19 mouse cellular contexts compared by ENCODE assay signal in the genomic region with DNA sequence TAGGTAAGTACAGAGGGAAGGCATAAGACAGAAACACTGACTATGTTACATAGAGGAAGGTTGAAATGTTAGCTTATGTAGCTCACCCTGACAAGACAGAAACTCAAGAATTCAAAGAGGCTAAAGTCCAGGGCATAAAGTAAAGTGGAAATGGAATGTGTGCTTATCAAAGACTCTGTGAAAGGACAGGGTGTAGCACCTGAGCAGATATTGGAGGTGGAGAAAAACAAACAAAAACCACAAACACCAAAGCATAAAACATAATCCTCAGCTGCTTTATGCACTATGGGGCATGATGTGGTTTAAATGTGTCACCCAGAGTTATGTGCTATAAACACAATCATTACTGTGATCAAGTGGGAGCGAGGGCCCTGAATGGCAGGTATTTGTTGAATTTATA. TPM values are rescaled to one million over a fixed set of nuclear protein-coding genes. Genes with fewer than 3 reads are reported as not detected.
"Had no signal": no experiment of that assay in that cellular context is flagged by ENCODE, and none has a peak within 500 bp of the region (broad histone marks: within the 10 kb centered on the region; RNA-seq: fewer than 3 reads in every experiment).

No protein-coding gene starts in this region.

- H3K9me3 ChIP-seq: limb, embryonic 10.5 days; limb, embryonic 13.5 days; liver, embryonic 12.5 days; liver, embryonic 15.5 days; midbrain, embryonic 12.5 days; midbrain, embryonic 15.5 days had no signal

- H3K27ac ChIP-seq: hindbrain, postnatal 0 days; kidney, postnatal 0 days; limb, embryonic 10.5 days; limb, embryonic 13.5 days; liver, embryonic 12.5 days; liver, embryonic 15.5 days; midbrain, embryonic 12.5 days; midbrain, embryonic 15.5 days had no signal

- H3K9ac ChIP-seq: limb, embryonic 13.5 days; liver, embryonic 12.5 days; liver, embryonic 15.5 days; midbrain, embryonic 12.5 days; midbrain, embryonic 15.5 days had no signal

- H3K4me3 ChIP-seq: limb, embryonic 10.5 days; limb, embryonic 13.5 days; liver, embryonic 12.5 days; liver, embryonic 15.5 days; midbrain, embryonic 12.5 days; midbrain, embryonic 15.5 days had no signal

- DNase-seq: kidney, adult 18-20 months; kidney, adult 9 months; kidney, postnatal 36 days; liver; lung, adult 2 months; lung, postnatal 14 days; lung, postnatal 4 days; thymus, adult 18-20 months; thymus, postnatal 4 days had no signal

- ATAC-seq: hindbrain, postnatal 0 days; inflammation-experienced regulatory T-cells, adult 6 months; liver, embryonic 12.5 days; midbrain, embryonic 15.5 days had no signal

- H3K4me2 ChIP-seq: limb, embryonic 13.5 days; liver, embryonic 12.5 days; liver, embryonic 15.5 days; midbrain, embryonic 12.5 days; midbrain, embryonic 15.5 days had no signal

- H3K36me3 ChIP-seq: limb, embryonic 10.5 days; limb, embryonic 13.5 days; liver, embryonic 12.5 days; liver, embryonic 15.5 days; midbrain, embryonic 12.5 days; midbrain, embryonic 15.5 days had no signal

- H3K27me3 ChIP-seq: liver, embryonic 12.5 days; liver, embryonic 15.5 days; midbrain, embryonic 12.5 days; midbrain, embryonic 15.5 days had no signal

- H3K4me1 ChIP-seq: limb, embryonic 10.5 days; liver, embryonic 12.5 days had no signal

RNA-seq across cellular contexts. Expression of a gene that starts 3.4 kb away (rescaled TPM):
- polyA plus RNA-seq: limb, embryonic 10.5 days had no signal

RNA-seq across cellular contexts. Expression of a gene that starts 22.0 kb away (rescaled TPM):
- total RNA-seq: monocyte, adult 5-6 weeks had no signal
